Comparison of ENCODE assay signal across 15 mouse cellular contexts in the genomic region with DNA sequence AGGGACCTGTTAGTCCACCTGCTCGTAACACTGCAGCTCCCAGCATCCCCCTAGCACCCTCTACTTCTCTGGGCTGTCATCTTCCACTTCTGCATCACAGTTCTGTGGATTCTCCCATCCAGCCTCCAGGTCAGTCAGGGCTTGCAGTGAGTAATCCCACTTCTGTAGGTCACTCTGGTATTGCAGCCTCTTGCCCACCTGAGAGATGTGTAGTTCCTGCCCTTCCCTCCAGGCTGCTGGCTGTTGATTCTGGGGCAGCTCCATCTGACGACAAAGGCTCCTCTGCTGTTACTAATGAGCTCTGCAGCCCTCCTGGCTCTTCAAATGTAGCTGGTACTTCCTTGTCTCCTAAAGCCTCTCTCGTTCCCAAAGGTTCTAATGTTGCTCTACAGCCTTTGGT. TPM values are rescaled to one million over a fixed set of nuclear protein-coding genes. Genes with fewer than 3 reads are reported as not detected.
DNase-seq lines count a peak whose midpoint lies in the region; ATAC-seq and TF ChIP-seq lines count a peak whose summit lies in the region.
"Had no signal": no experiment of that assay in that cellular context is flagged by ENCODE, and none has a peak within 500 bp of the region (broad histone marks: within the 10 kb centered on the region; RNA-seq: fewer than 3 reads in every experiment).

No protein-coding gene starts in this region.

- H3K79me2 ChIP-seq in myocyte (ENCODE audit: control insufficient read depth, insufficient read depth) = peaks cover 94% of the 10 kb centered on the region

- H3K9ac ChIP-seq in heart, embryonic 12.5 days = 0 out of 2 replicates have a peak overlapping the region, but pooled peaks have one; percentile 21
- H3K9ac ChIP-seq in limb, embryonic 13.5 days = 0 out of 2 replicates have a peak overlapping the region, but pooled peaks have one; percentile 26
- H3K9ac ChIP-seq: limb, embryonic 12.5 days had no signal

- H3K9me3 ChIP-seq in heart, embryonic 12.5 days (replicated peaks) = no peaks in the 10 kb centered on the region
- H3K9me3 ChIP-seq in limb, embryonic 13.5 days = no peaks in the 10 kb centered on the region
- H3K9me3 ChIP-seq in limb, embryonic 10.5 days (replicated peaks) = no peaks in the 10 kb centered on the region
- H3K9me3 ChIP-seq: limb, embryonic 12.5 days had no signal

- 68% methylated on average over 3 of the region's 3 CpGs for WGBS in heart, embryonic 12.5 days
- 73% methylated on average over 3 of the region's 3 CpGs for WGBS in limb, embryonic 13.5 days
- WGBS in limb, embryonic 10.5 days = 77% methylated on average over 3 of the region's 3 CpGs

- H3K36me3 ChIP-seq in heart, embryonic 12.5 days = peaks cover 67% of the 10 kb centered on the region
- H3K36me3 ChIP-seq in limb, embryonic 13.5 days = peaks cover 66% of the 10 kb centered on the region
- H3K36me3 ChIP-seq in limb, embryonic 10.5 days = peaks cover 82% of the 10 kb centered on the region
- peaks cover 27% of the 10 kb centered on the region for H3K36me3 ChIP-seq in myocyte (ENCODE audit: control insufficient read depth, insufficient read depth)

- no peak for ATAC-seq in heart, embryonic 12.5 days (ENCODE audit: insufficient number of reproducible peaks, low FRiP score)
- ATAC-seq in limb, embryonic 13.5 days (ENCODE audit: low FRiP score, low read depth) = no peak

- H3K27ac ChIP-seq in heart, embryonic 12.5 days (ENCODE audit: poor library complexity, severe bottlenecking) = 0 out of 2 replicates have a peak overlapping the region, but pooled peaks have one; percentile 10
- no peak overlapping the region; the same call in 1 of the 2 replicates for H3K27ac ChIP-seq in limb, embryonic 13.5 days
- H3K27ac ChIP-seq in limb, embryonic 10.5 days = no peak overlapping the region
- H3K27ac ChIP-seq: limb, embryonic 12.5 days had no signal

- H3ac ChIP-seq in myocyte (ENCODE audit: control insufficient read depth, insufficient read length) = no peak overlapping the region

- intact Hi-C loops in heart, postnatal 14 days (cut with DNase I) = loop anchor here (2.0 to 5.0 kb wide), 2 partner anchors 17 to 147 kb away; no protein-coding TSS in a partner anchor

- DNase-seq in heart, postnatal 14 days = no peak
- no peak for DNase-seq in limb, embryonic 10.5 days (ENCODE audit: low spot score)
- peak; percentile 70 for DNase-seq in ZHBTc4 (ENCODE audit: low read depth, low spot score)
- no peak for DNase-seq in gastrocnemius, adult 18-20 months (ENCODE audit: low spot score)
- DNase-seq: cerebellum, adult 11-12 months; kidney, postnatal 14 days; lung, postnatal 10 days had no signal

- H3K27me3 ChIP-seq in heart, embryonic 12.5 days (replicated peaks) = no peaks in the 10 kb centered on the region
- no peaks in the 10 kb centered on the region for H3K27me3 ChIP-seq in limb, embryonic 13.5 days
- no peaks in the 10 kb centered on the region for H3K27me3 ChIP-seq in limb, embryonic 10.5 days (ENCODE audit: low read depth, poor library complexity, severe bottlenecking)
- H3K27me3 ChIP-seq in myocyte (ENCODE audit: control insufficient read depth, insufficient read depth, insufficient read length) = no peaks in the 10 kb centered on the region
- H3K27me3 ChIP-seq: limb, embryonic 12.5 days had no signal

- H3K4me3 ChIP-seq in heart, embryonic 12.5 days = no peak overlapping the region
- no peak overlapping the region; the same call in 1 of the 2 replicates for H3K4me3 ChIP-seq in limb, embryonic 13.5 days
- H3K4me3 ChIP-seq in limb, embryonic 10.5 days = no peak overlapping the region
- no peak overlapping the region for H3K4me3 ChIP-seq in myocyte

- no peak for TF ChIP-seq POLR2A in myocyte (IDR thresholded peaks at IDR 0.05; ENCODE audit: insufficient read length, low read depth)

- no peak overlapping the region for H3K4me2 ChIP-seq in heart, embryonic 12.5 days
- H3K4me2 ChIP-seq in limb, embryonic 13.5 days (replicated peaks) = no peak overlapping the region
- peak overlapping the region; percentile 97 for H3K4me2 ChIP-seq in myocyte (ENCODE audit: low read depth)
- H3K4me2 ChIP-seq: limb, embryonic 12.5 days; midbrain, embryonic 11.5 days had no signal

- peaks cover 80% of the 10 kb centered on the region for H3K4me1 ChIP-seq in heart, embryonic 12.5 days (replicated peaks)
- peaks cover 73% of the 10 kb centered on the region for H3K4me1 ChIP-seq in limb, embryonic 13.5 days
- peaks cover 41% of the 10 kb centered on the region for H3K4me1 ChIP-seq in limb, embryonic 10.5 days

TF ChIP-seq in myocyte, 11 proteins besides CTCF, POLR2A, EP300 and RAD21:
- TF ChIP-seq CEBPB (IDR thresholded peaks at IDR 0.05; ENCODE audit: insufficient read depth, poor library complexity, severe bottlenecking) = no peak
- TF ChIP-seq TCF12 (IDR thresholded peaks at IDR 0.05; ENCODE audit: insufficient read depth, poor library complexity, severe bottlenecking) = no peak
- TF ChIP-seq TCF3 (IDR thresholded peaks at IDR 0.05; ENCODE audit: insufficient read length, low read depth) = no peak
- no peak for TF ChIP-seq USF1 (IDR thresholded peaks at IDR 0.05; ENCODE audit: low read depth)
- no peak for TF ChIP-seq E2F4 (IDR thresholded peaks at IDR 0.05; ENCODE audit: insufficient read depth)
- no peak for TF ChIP-seq MYOD1 (IDR thresholded peaks at IDR 0.05; ENCODE audit: control insufficient read depth in 1 of 3, insufficient read length in 2 of 3, low read depth in 2 of 3)
- no peak for TF ChIP-seq MAX (IDR thresholded peaks at IDR 0.05; ENCODE audit: low read depth)
- no peak for TF ChIP-seq SRF (IDR thresholded peaks at IDR 0.05; ENCODE audit: control insufficient read depth, insufficient read length, low read depth)
- TF ChIP-seq POLR2AphosphoS2 (IDR thresholded peaks at IDR 0.05; ENCODE audit: insufficient read length, low read depth) = no peak
- no peak for TF ChIP-seq MYOG (IDR thresholded peaks at IDR 0.05; ENCODE audit: control insufficient read depth in 1 of 3, insufficient read depth in 1 of 3, insufficient read length in 2 of 3, low read depth in 2 of 3)
- TF ChIP-seq REST (IDR thresholded peaks at IDR 0.05; ENCODE audit: insufficient read depth, insufficient read length) = no peak

RNA-seq across cellular contexts. Expression of gene Naca, which starts 4.5 kb away (rescaled TPM):
- 573 and 577 TPM in 2 replicates for polyA plus RNA-seq in heart, embryonic 12.5 days (2016; fragmentation: Nextera tagmentation; extraction: Ambion mirVana)
- total RNA-seq in heart, postnatal 14 days (2021) = 100 to 1,000 TPM; 510 TPM
- 797 and 826 TPM in 2 replicates for polyA plus RNA-seq in limb, embryonic 13.5 days (2015; fragmentation: Nextera tagmentation; extraction: Ambion mirVana)
- 898 and 1,037 TPM in 2 replicates for polyA plus RNA-seq in limb, embryonic 10.5 days (2016; fragmentation: Nextera tagmentation; extraction: Ambion mirVana)
- 870 TPM for polyA plus RNA-seq in myocyte (2012; fragmentation: generic; extraction: Trizol)
- 100 to 1,000 TPM; 382 to 392 TPM for total RNA-seq in gastrocnemius, adult 18-20 months (2021)

RNA-seq across cellular contexts. Expression of gene Ptges3, which starts 18.9 kb away (rescaled TPM):
- polyA plus RNA-seq in heart, embryonic 12.5 days (2016; fragmentation: Nextera tagmentation; extraction: Ambion mirVana) = 363 and 375 TPM in 2 replicates
- 10 to 100 TPM; 71.7 to 80.0 TPM for total RNA-seq in heart, postnatal 14 days (2021)
- 564 and 574 TPM in 2 replicates for polyA plus RNA-seq in limb, embryonic 13.5 days (2015; fragmentation: Nextera tagmentation; extraction: Ambion mirVana)
- polyA plus RNA-seq in limb, embryonic 10.5 days (2016; fragmentation: Nextera tagmentation; extraction: Ambion mirVana) = 668 and 708 TPM in 2 replicates
- polyA plus RNA-seq in myocyte (2012; fragmentation: generic; extraction: Trizol) = 84.3 TPM
- 10 to 100 TPM; 72.1 to 87.9 TPM for total RNA-seq in gastrocnemius, adult 18-20 months (2021)

RNA-seq across cellular contexts. Expression of gene Prim1, which starts 24.9 kb away (rescaled TPM):
- 50.0 and 50.6 TPM in 2 replicates for polyA plus RNA-seq in heart, embryonic 12.5 days (2016; fragmentation: Nextera tagmentation; extraction: Ambion mirVana)
- 1 to 10 TPM; 2.6 to 4.5 TPM for total RNA-seq in heart, postnatal 14 days (2021)
- 93.3 and 96.1 TPM in 2 replicates for polyA plus RNA-seq in limb, embryonic 13.5 days (2015; fragmentation: Nextera tagmentation; extraction: Ambion mirVana)
- polyA plus RNA-seq in limb, embryonic 10.5 days (2016; fragmentation: Nextera tagmentation; extraction: Ambion mirVana) = 99.0 and 109 TPM in 2 replicates
- polyA plus RNA-seq in myocyte (2012; fragmentation: generic; extraction: Trizol) = 9.1 TPM
- 1 to 10 TPM in 1 of 2 experiments, under 1 TPM in 1; 0.64 to 1.0 TPM for total RNA-seq in gastrocnemius, adult 18-20 months (2021)

RNA-seq across cellular contexts. Expression of gene Hsd17b6, which starts 32.4 kb away (rescaled TPM):
- polyA plus RNA-seq in heart, embryonic 12.5 days (2016; fragmentation: Nextera tagmentation; extraction: Ambion mirVana) = not detected in 2 replicates
- not detected for total RNA-seq in heart, postnatal 14 days (2021)
- not detected in 2 replicates for polyA plus RNA-seq in limb, embryonic 13.5 days (2015; fragmentation: Nextera tagmentation; extraction: Ambion mirVana)
- polyA plus RNA-seq in limb, embryonic 10.5 days (2016; fragmentation: Nextera tagmentation; extraction: Ambion mirVana) = not detected in 2 replicates
- not detected for polyA plus RNA-seq in myocyte (2012; fragmentation: generic; extraction: Trizol)
- not detected for total RNA-seq in gastrocnemius, adult 18-20 months (2021)
- total RNA-seq: heart, adult 18-20 months; layer of hippocampus, postnatal 14 days had no signal
- polyA plus RNA-seq: intestine, embryonic 14.5 days; limb, embryonic 12.5 days; midbrain, embryonic 11.5 days had no signal

RNA-seq across cellular contexts. Expression of gene Atp5b, which starts 43.2 kb away (rescaled TPM):
- 4,835 and 4,880 TPM in 2 replicates for polyA plus RNA-seq in heart, embryonic 12.5 days (2016; fragmentation: Nextera tagmentation; extraction: Ambion mirVana)
- total RNA-seq in heart, postnatal 14 days (2021) = 1,000 to 10,000 TPM; 8,344 to 8,412 TPM
- 1,947 and 1,954 TPM in 2 replicates for polyA plus RNA-seq in limb, embryonic 13.5 days (2015; fragmentation: Nextera tagmentation; extraction: Ambion mirVana)
- polyA plus RNA-seq in limb, embryonic 10.5 days (2016; fragmentation: Nextera tagmentation; extraction: Ambion mirVana) = 2,336 and 2,543 TPM in 2 replicates
- 3,270 TPM for polyA plus RNA-seq in myocyte (2012; fragmentation: generic; extraction: Trizol)
- 1,000 to 10,000 TPM; 3,383 to 3,450 TPM for total RNA-seq in gastrocnemius, adult 18-20 months (2021)
